Mouse (Mus musculus) heart, postnatal 10 days (tissue): ENCODE measurements at regions not wholly inside any gene's neighbourhood (a gene's known extent, or its start where the extent isn't known, plus 50 kb on each side); places are given as distances from the start of the nearest gene placed in this dataset.

Source experiments
- DNase-seq, 2 experiments: peaks; one replicate each; pipeline ENCODE4 v3.0.0; 2021
- intact Hi-C: fragments of 180-260 bp; cut with DNase I; formaldehyde crosslinking; loops from one replicate; pipeline ENCODE4 v1.15.1; 2025

- DNase-seq = no peak
- intact Hi-C loops = no loop called here
These were observed 69.8 kb upstream of the Sash1 start for GRCm38 (mm10) chr10:8955499-8956211.

GRCm38 (mm10) chr10:8954003-8954402, 68.1 kb upstream of the Sash1 start:
- DNase-seq = no peak
- intact Hi-C loops = no loop called here

GRCm38 (mm10) chr10:8952922-8953321, 67.1 kb upstream of the Sash1 start:
- DNase-seq = no peak
- intact Hi-C loops = no loop called here

- no peak for DNase-seq
- intact Hi-C loops = no loop called here
These were observed 66.1 kb upstream of the Sash1 start for GRCm38 (mm10) chr10:8951937-8952336.

GRCm38 (mm10) chr10:8951236-8951825, 65.5 kb upstream of the Sash1 start:
- intact Hi-C loops = no loop called here
- no peak for DNase-seq

GRCm38 (mm10) chr10:8948227-8948626, 62.4 kb upstream of the Sash1 start:
- intact Hi-C loops = no loop called here
- no peak for DNase-seq

- DNase-seq = peak; percentile 44 to 50
- intact Hi-C loops = no loop called here
These were observed 59.4 kb upstream of the Sash1 start for GRCm38 (mm10) chr10:8945195-8945751.

GRCm38 (mm10) chr10:8944586-8944985, 58.7 kb upstream of the Sash1 start:
- intact Hi-C loops = no loop called here
- DNase-seq = no peak

- DNase-seq = no peak
- intact Hi-C loops = no loop called here
These were observed 57.8 kb upstream of the Sash1 start for GRCm38 (mm10) chr10:8943698-8944097.

GRCm38 (mm10) chr10:8942967-8943471, 57.1 kb upstream of the Sash1 start:
- intact Hi-C loops = no loop called here
- no peak for DNase-seq

GRCm38 (mm10) chr10:8936369-8936768, 50.5 kb upstream of the Sash1 start:
- peak; percentile 63 to 67 for DNase-seq
- intact Hi-C loops = no loop called here
